Mouse (Mus musculus): Measurements from ENCODE around the gene Dohh. TPM values are rescaled to one million over a fixed set of nuclear protein-coding genes. Genes with fewer than 3 reads are reported as not detected.

Gene Dohh
- polyA plus RNA-seq, 1 experiment from 2014 or later: 71.9 TPM

GRCm38 (mm10) chr10:81435436-81435835 is 51.2 kb downstream of the Dohh start:
- WGBS: 65% methylated on average over 3 of the region's 3 CpGs
- Histone ChIP-seq H3K9me3 (no peaks in the 10 kb centered on the region), H3K9ac (replicated peaks) (no peak overlapping the region), H3K4me1 (replicated peaks) (peaks cover 18% of the 10 kb centered on the region), H3K36me3 (no peaks in the 10 kb centered on the region), H3K4me2 (no peak overlapping the region), H3K27me3 (peaks cover 33% of the 10 kb centered on the region), H3K4me3 (replicated peaks) (no peak overlapping the region), H3K27ac (no peak overlapping the region)
- no peak for ATAC-seq (ENCODE audit: insufficient number of reproducible peaks, insufficient read depth, low FRiP score, low TSS enrichment, low read depth)

Small RNA genes within 50 kb of the gene (microRNA-seq; reads per million reads assigned to microRNA genes)
- gene Mir1191b: not detected
- not detected for gene Mir6913

Other genes with a start within 250 kb of the Dohh start
- gene Zbtb7a, start 249.2 kb upstream of the Dohh start, polyA plus RNA-seq (2016; fragmentation: Nextera tagmentation; extraction: Ambion mirVana): 19.0 and 19.7 TPM in 2 replicates
- gene Pias4, start 216.5 kb upstream of the Dohh start, polyA plus RNA-seq (2016; fragmentation: Nextera tagmentation; extraction: Ambion mirVana): 57.7 and 62.1 TPM in 2 replicates
- gene Eef2, start 207.8 kb upstream of the Dohh start, polyA plus RNA-seq (2016; fragmentation: Nextera tagmentation; extraction: Ambion mirVana): 524 and 544 TPM in 2 replicates
- 64.2 and 65.7 TPM in 2 replicates for gene Dapk3, start 201.4 kb upstream of the Dohh start, polyA plus RNA-seq (2016; fragmentation: Nextera tagmentation; extraction: Ambion mirVana)
- gene 4930442H23Rik, start 200.6 kb upstream of the Dohh start, polyA plus RNA-seq (2016; fragmentation: Nextera tagmentation; extraction: Ambion mirVana): not detected in 2 replicates
- not detected in 2 replicates for gene Nmrk2, start 182.4 kb upstream of the Dohh start, polyA plus RNA-seq (2016; fragmentation: Nextera tagmentation; extraction: Ambion mirVana)
- 0.38 and 0.43 TPM in 2 replicates for gene Atcay, start 153.6 kb upstream of the Dohh start, polyA plus RNA-seq (2016; fragmentation: Nextera tagmentation; extraction: Ambion mirVana)
- 9.9 and 12.1 TPM in 2 replicates for gene Zfr2, start 151.3 kb upstream of the Dohh start, polyA plus RNA-seq (2016; fragmentation: Nextera tagmentation; extraction: Ambion mirVana)
- 4.2 and 4.9 TPM in 2 replicates for gene Matk, start 131.5 kb upstream of the Dohh start, polyA plus RNA-seq (2016; fragmentation: Nextera tagmentation; extraction: Ambion mirVana)
- gene Mrpl54, start 117.5 kb upstream of the Dohh start, polyA plus RNA-seq (2016; fragmentation: Nextera tagmentation; extraction: Ambion mirVana): 207 and 217 TPM in 2 replicates
- gene Apba3, start 117.5 kb upstream of the Dohh start, polyA plus RNA-seq (2016; fragmentation: Nextera tagmentation; extraction: Ambion mirVana): 48.8 and 53.1 TPM in 2 replicates
- gene Tjp3, start 92.8 kb upstream of the Dohh start, polyA plus RNA-seq (2016; fragmentation: Nextera tagmentation; extraction: Ambion mirVana): 3.2 and 3.6 TPM in 2 replicates
- 63.9 and 68.5 TPM in 2 replicates for gene Pip5k1c, start 91.5 kb upstream of the Dohh start, polyA plus RNA-seq (2016; fragmentation: Nextera tagmentation; extraction: Ambion mirVana)
- gene Cactin, start 63.3 kb upstream of the Dohh start, polyA plus RNA-seq (2016; fragmentation: Nextera tagmentation; extraction: Ambion mirVana): 57.7 and 58.7 TPM in 2 replicates
- 2.2 and 2.6 TPM in 2 replicates for gene Tbxa2r, start 55.7 kb upstream of the Dohh start, polyA plus RNA-seq (2016; fragmentation: Nextera tagmentation; extraction: Ambion mirVana)
- 0.05 TPM in 1 of 2 replicates, not detected in the other for gene Gipc3, start 41.2 kb upstream of the Dohh start, polyA plus RNA-seq (2016; fragmentation: Nextera tagmentation; extraction: Ambion mirVana)
- 122 TPM in 2 replicates for gene Hmg20b, start 33.9 kb upstream of the Dohh start, polyA plus RNA-seq (2016; fragmentation: Nextera tagmentation; extraction: Ambion mirVana)
- 12.5 and 13.3 TPM in 2 replicates for gene Mfsd12, start 26.9 kb upstream of the Dohh start, polyA plus RNA-seq (2016; fragmentation: Nextera tagmentation; extraction: Ambion mirVana)
- gene 4930404N11Rik, start 18.6 kb upstream of the Dohh start, polyA plus RNA-seq (2016; fragmentation: Nextera tagmentation; extraction: Ambion mirVana): 0.76 and 0.79 TPM in 2 replicates
- 136 and 137 TPM in 2 replicates for gene Fzr1, start 5.9 kb upstream of the Dohh start, polyA plus RNA-seq (2016; fragmentation: Nextera tagmentation; extraction: Ambion mirVana)
- 3.3 and 3.8 TPM in 2 replicates for gene Gm48551, start within 50 bp of the Dohh start, polyA plus RNA-seq (2016; fragmentation: Nextera tagmentation; extraction: Ambion mirVana)
- 1.1 and 3.1 TPM in 2 replicates for gene Gm48552, start 4.6 kb downstream of the Dohh start, polyA plus RNA-seq (2016; fragmentation: Nextera tagmentation; extraction: Ambion mirVana)
- 2.9 and 3.0 TPM in 2 replicates for gene Smim24, start 8.6 kb downstream of the Dohh start, polyA plus RNA-seq (2016; fragmentation: Nextera tagmentation; extraction: Ambion mirVana)
- 30.8 and 31.1 TPM in 2 replicates for gene Nfic, start 71.2 kb downstream of the Dohh start, polyA plus RNA-seq (2016; fragmentation: Nextera tagmentation; extraction: Ambion mirVana)
- 0.70 and 0.93 TPM in 2 replicates for gene Celf5, start 98.3 kb downstream of the Dohh start, polyA plus RNA-seq (2016; fragmentation: Nextera tagmentation; extraction: Ambion mirVana)
- 84.3 and 86.9 TPM in 2 replicates for gene Ncln, start 112.0 kb downstream of the Dohh start, polyA plus RNA-seq (2016; fragmentation: Nextera tagmentation; extraction: Ambion mirVana)
- gene S1pr4, start 115.7 kb downstream of the Dohh start, polyA plus RNA-seq (2016; fragmentation: Nextera tagmentation; extraction: Ambion mirVana): 0.28 and 0.53 TPM in 2 replicates
- 1.2 and 1.4 TPM in 2 replicates for gene Gna15, start 139.8 kb downstream of the Dohh start, polyA plus RNA-seq (2016; fragmentation: Nextera tagmentation; extraction: Ambion mirVana)
- 82.9 and 86.1 TPM in 2 replicates for gene Gna11, start 160.8 kb downstream of the Dohh start, polyA plus RNA-seq (2016; fragmentation: Nextera tagmentation; extraction: Ambion mirVana)
- gene Aes, start 175.1 kb downstream of the Dohh start, polyA plus RNA-seq (2016; fragmentation: Nextera tagmentation; extraction: Ambion mirVana): 453 and 478 TPM in 2 replicates
- 39.4 and 45.6 TPM in 2 replicates for gene Tle2, start 190.1 kb downstream of the Dohh start, polyA plus RNA-seq (2016; fragmentation: Nextera tagmentation; extraction: Ambion mirVana)
- gene Tle6, start 216.6 kb downstream of the Dohh start, polyA plus RNA-seq (2016; fragmentation: Nextera tagmentation; extraction: Ambion mirVana): 15.2 TPM in 2 replicates
- gene BC025920, start 221.8 kb downstream of the Dohh start, polyA plus RNA-seq (2016; fragmentation: Nextera tagmentation; extraction: Ambion mirVana): 2.0 and 2.2 TPM in 2 replicates
- gene Sirt6, start 243.4 kb downstream of the Dohh start, polyA plus RNA-seq (2016; fragmentation: Nextera tagmentation; extraction: Ambion mirVana): 55.8 and 57.5 TPM in 2 replicates
- gene Ankrd24, start 244.1 kb downstream of the Dohh start, polyA plus RNA-seq (2016; fragmentation: Nextera tagmentation; extraction: Ambion mirVana): 10.1 and 10.4 TPM in 2 replicates